Mouse (Mus musculus) ES-CJ7 (cell line): ENCODE results near the gene Uhrf1.

Experiments
- DNase-seq: peaks from one replicate; pipeline ENCODE4 v3.0.0; 2011; ENCODE audit warnings: low read depth, low spot score

Gene Uhrf1

GRCm38 (mm10) chr17:56345364-56345763, 42.2 kb downstream of the Uhrf1 start:
- no peak for DNase-seq

GRCm38 (mm10) chr17:56348128-56348527, 45.0 kb downstream of the Uhrf1 start:
- no peak for DNase-seq

- no peak for DNase-seq
These were observed 45.5 kb downstream of the Uhrf1 start for GRCm38 (mm10) chr17:56348586-56348985.

- DNase-seq: peak; percentile 57
These were observed 47.6 kb downstream of the Uhrf1 start for GRCm38 (mm10) chr17:56350694-56351093.

- DNase-seq: peak; percentile 82
These were observed 54.1 kb downstream of the Uhrf1 start for GRCm38 (mm10) chr17:56356921-56357885.

- no peak for DNase-seq
These were observed 56.1 kb downstream of the Uhrf1 start for GRCm38 (mm10) chr17:56359183-56359725.

GRCm38 (mm10) chr17:56359864-56360263, 56.7 kb downstream of the Uhrf1 start:
- DNase-seq: no peak

GRCm38 (mm10) chr17:56360451-56360850, 57.3 kb downstream of the Uhrf1 start:
- no peak for DNase-seq

GRCm38 (mm10) chr17:56361542-56361941, 58.4 kb downstream of the Uhrf1 start:
- no peak for DNase-seq

- DNase-seq: no peak
These were observed 62.9 kb downstream of the Uhrf1 start for GRCm38 (mm10) chr17:56365791-56366673.

GRCm38 (mm10) chr17:56368291-56368790, 65.2 kb downstream of the Uhrf1 start:
- no peak for DNase-seq

- no peak for DNase-seq
These were observed 67.0 kb downstream of the Uhrf1 start for GRCm38 (mm10) chr17:56370090-56370489.

GRCm38 (mm10) chr17:56371029-56371660, 68.0 kb downstream of the Uhrf1 start:
- DNase-seq: no peak

- peak; percentile 34 for DNase-seq
These were observed 69.0 kb downstream of the Uhrf1 start for GRCm38 (mm10) chr17:56372109-56372508.
